Mouse (Mus musculus) limb, embryonic 14.5 days (tissue): Measurements from ENCODE around the gene Wfdc16. TPM values are rescaled to one million over a fixed set of nuclear protein-coding genes. Genes with fewer than 3 reads are reported as not detected.
"Not testable (repeated sequence)": the region's sequence is repeated elsewhere in the genome, so short reads cannot be mapped to it uniquely, and the experiment has no call there.

Experiments used
- ATAC-seq: fragments of 200-750 bp; cut with Nextera tagmentation; 2 replicates; pipeline ENCODE4 v1.8.0; 2017; ENCODE audit warnings: low read depth, moderate number of reproducible peaks, moderate TSS enrichment; ENCODE audit not compliant: low FRiP score
- DNase-seq: peaks from one replicate; pipeline ENCODE4 v3.0.0-alpha.2; 2015; ENCODE audit warnings: low spot score
- H3K27ac ChIP-seq: fragments of 300-500 bp; sonication (generic); replicated peaks from 2 replicates; pipeline ENCODE4 v1.5.1; 2014; ENCODE audit warnings: low read depth, mild to moderate bottlenecking, low read length, moderate library complexity, mixed read lengths
- H3K27me3 ChIP-seq: fragments of 300-500 bp; sonication (generic); 2 replicates; pipeline ENCODE4 v1.6.1; 2014; ENCODE audit warnings: low read length, mixed read lengths; ENCODE audit not compliant: control insufficient read depth, insufficient read depth
- H3K36me3 ChIP-seq: fragments of 300-500 bp; sonication (generic); 2 replicates; pipeline ENCODE4 v1.6.1; 2014; ENCODE audit warnings: mild to moderate bottlenecking, low read length, moderate library complexity, mixed read lengths; ENCODE audit not compliant: control insufficient read depth, insufficient read depth
- H3K4me1 ChIP-seq: fragments of 300-500 bp; sonication (generic); 2 replicates; pipeline ENCODE4 v1.6.1; 2014; ENCODE audit warnings: antibody characterized with exemption, low read length, mixed read lengths; ENCODE audit not compliant: control insufficient read depth, insufficient read depth
- H3K4me2 ChIP-seq: fragments of 300-500 bp; sonication (generic); replicated peaks from 2 replicates; pipeline ENCODE4 v1.6.1; 2014; ENCODE audit warnings: low read depth, mild to moderate bottlenecking, low read length, moderate library complexity; ENCODE audit not compliant: severe bottlenecking
- H3K4me3 ChIP-seq: fragments of 300-500 bp; sonication (generic); replicated peaks from 2 replicates; pipeline ENCODE4 v1.5.1; 2014; ENCODE audit warnings: low read length
- H3K9ac ChIP-seq: fragments of 300-500 bp; sonication (generic); 2 replicates; pipeline ENCODE4 v1.6.1; 2014; ENCODE audit warnings: mild to moderate bottlenecking, low read depth, low read length, moderate library complexity; ENCODE audit not compliant: severe bottlenecking
- H3K9me3 ChIP-seq: fragments of 300-500 bp; sonication (generic); 2 replicates; pipeline ENCODE4 v1.6.1; 2016; ENCODE audit warnings: low read length; ENCODE audit not compliant: control insufficient read depth
- POLR2A ChIP-seq: fragments of 200-500 bp; IDR thresholded peaks from 2 replicates; pipeline ENCODE4 v1.8.0; 2012; ENCODE audit warnings: inconsistent platforms, mild to moderate bottlenecking, moderate library complexity, borderline replicate concordance; ENCODE audit not compliant: insufficient read depth, insufficient read length; ENCODE audit errors: extremely low read depth
- WGBS: fragments of 180-500 bp; shearing (Covaris S2); extraction: QIAGEN DNeasy Blood & Tissue Kit; methylation state at CpG from one replicate; pipeline ENCODE4 v1.1.7; 2014; 5-methylcytosine and 5-hydroxymethylcytosine counted together
- polyA plus RNA-seq, 2 experiments: library from polyadenylated mRNA; depleted of rRNA in 1 of 2; stranded (reverse) in 1 of 2; unstranded in 1 of 2; fragments of >200 nt; fragmentation: Nextera tagmentation in 1 of 2; extraction: Ambion mirVana in 1 of 2; gene quantifications; 2 replicates each; pipeline versions ENCODE4 v1.2.1 to v1.2.3; 2012 to 2014

Wfdc16 gene
- polyA plus RNA-seq, 2 experiments = not detected

- Histone ChIP-seq H3K4me2 (no peak overlapping the region), H3K27ac (no peak overlapping the region), H3K4me1 (no peaks in the 10 kb centered on the region), H3K9me3 (no peaks in the 10 kb centered on the region), H3K9ac (no peak overlapping the region), H3K36me3 (no peaks in the 10 kb centered on the region), H3K4me3 (no peak overlapping the region), H3K27me3 (no peaks in the 10 kb centered on the region)
- 92% methylated on average over 3 of the region's 3 CpGs for WGBS
- DNase-seq = no peak
- ATAC-seq = no peak
- no peak for TF ChIP-seq POLR2A
Measured at GRCm38 (mm10) chr2:164615386-164615785, 23.2 kb downstream of the Wfdc16 start.

GRCm38 (mm10) chr2:164613471-164613870 lies 25.1 kb downstream of the Wfdc16 start, which contains the start of the genes Wfdc6b and Wfdc8:
Gene Wfdc6b (plus strand): TSS chr2:164613522.
Gene Wfdc8 (minus strand): TSS chr2:164613626.
- H3K27ac ChIP-seq, H3K27me3 ChIP-seq, H3K36me3 ChIP-seq, H3K4me2 ChIP-seq, ATAC-seq, H3K4me3 ChIP-seq, DNase-seq, H3K9me3 ChIP-seq, H3K9ac ChIP-seq, H3K4me1 ChIP-seq: not testable (repeated sequence)
- WGBS = 54% methylated on average over 8 of the region's 8 CpGs

GRCm38 (mm10) chr2:164608781-164609180 lies 29.8 kb downstream of the Wfdc16 start:
- no peak overlapping the region for H3K27ac ChIP-seq
- DNase-seq (no peak), ATAC-seq (no peak)
- no peaks in the 10 kb centered on the region for H3K27me3 ChIP-seq
- no peak overlapping the region for H3K9ac ChIP-seq
- no peak overlapping the region for H3K4me3 ChIP-seq
- 71% methylated on average over 6 of the region's 6 CpGs for WGBS
- no peak for TF ChIP-seq POLR2A
- no peak overlapping the region for H3K4me2 ChIP-seq
- no peaks in the 10 kb centered on the region for H3K4me1 ChIP-seq
- no peaks in the 10 kb centered on the region for H3K36me3 ChIP-seq
- no peaks in the 10 kb centered on the region for H3K9me3 ChIP-seq

DNA sequence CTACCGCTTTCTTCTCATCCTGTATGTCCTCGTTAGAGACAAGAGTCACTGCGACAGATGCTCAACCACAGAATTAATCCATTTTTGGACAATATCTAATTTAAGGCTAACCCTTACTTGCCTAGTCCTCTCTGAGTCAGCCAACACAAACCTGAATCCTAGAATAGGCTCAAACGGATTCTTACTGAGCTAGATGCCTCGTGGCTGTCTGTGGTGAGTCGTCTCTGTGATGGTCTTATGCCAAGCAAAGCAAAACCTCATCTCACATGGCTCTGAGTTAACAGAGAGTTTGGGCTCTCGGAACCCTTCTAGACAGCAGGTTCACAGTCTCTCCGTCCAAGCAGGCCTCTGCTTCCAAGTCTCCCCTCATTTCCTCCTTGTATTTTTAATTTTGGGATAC lies 34.2 kb downstream of the Wfdc16 start:
- Histone ChIP-seq H3K4me3 (no peak overlapping the region), H3K27me3 (no peaks in the 10 kb centered on the region), H3K4me1 (no peaks in the 10 kb centered on the region), H3K36me3 (no peaks in the 10 kb centered on the region), H3K9ac (no peak overlapping the region), H3K27ac (no peak overlapping the region), H3K9me3 (no peaks in the 10 kb centered on the region), H3K4me2 (no peak overlapping the region)
- TF ChIP-seq POLR2A = no peak
- no peak for DNase-seq
- 82% methylated on average over 8 of the region's 8 CpGs for WGBS
- ATAC-seq = no peak

DNA sequence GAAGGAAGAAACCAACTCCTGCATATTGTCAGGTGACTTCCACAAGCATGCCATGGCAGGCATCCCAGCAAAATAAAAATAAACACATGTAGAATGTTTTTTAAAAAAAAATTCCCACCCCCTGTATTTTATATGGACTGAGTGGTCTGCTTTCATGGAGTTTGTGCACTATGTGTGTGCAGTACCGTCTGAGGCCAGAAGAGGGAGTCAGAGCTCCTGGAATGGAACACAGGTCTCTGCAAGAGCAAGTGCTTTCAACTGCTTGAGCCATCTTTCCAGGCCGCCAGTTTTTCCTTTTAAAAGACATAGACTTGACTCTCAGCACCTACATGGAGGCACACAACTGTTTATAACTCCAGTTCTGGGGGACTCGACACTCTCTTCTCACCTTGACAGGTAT lies 35.1 kb downstream of the Wfdc16 start:
- TF ChIP-seq POLR2A = no peak
- H3K4me2 ChIP-seq = no peak overlapping the region
- H3K36me3 ChIP-seq = no peaks in the 10 kb centered on the region
- DNase-seq (no peak), ATAC-seq (no peak)
- H3K4me1 ChIP-seq = no peaks in the 10 kb centered on the region
- no peak overlapping the region for H3K27ac ChIP-seq
- H3K4me3 ChIP-seq = no peak overlapping the region
- 88% methylated on average over 3 of the region's 3 CpGs for WGBS
- H3K9ac ChIP-seq = no peak overlapping the region
- no peaks in the 10 kb centered on the region for H3K27me3 ChIP-seq
- H3K9me3 ChIP-seq = no peaks in the 10 kb centered on the region

- no peaks in the 10 kb centered on the region for H3K36me3 ChIP-seq
- no peak overlapping the region for H3K4me2 ChIP-seq
- H3K4me1 ChIP-seq = no peaks in the 10 kb centered on the region
- 67% methylated on average over 3 of the region's 3 CpGs for WGBS
- H3K4me3 ChIP-seq = no peak overlapping the region
- TF ChIP-seq POLR2A = no peak
- DNase-seq (no peak), ATAC-seq (no peak)
- H3K9me3 ChIP-seq = no peaks in the 10 kb centered on the region
- no peak overlapping the region for H3K9ac ChIP-seq
- H3K27me3 ChIP-seq = no peaks in the 10 kb centered on the region
- no peak overlapping the region for H3K27ac ChIP-seq
Measured at GRCm38 (mm10) chr2:164600179-164600578, 38.4 kb downstream of the Wfdc16 start.
